Mouse (Mus musculus): ENCODE results near the gene Ube2j1.

DNA sequence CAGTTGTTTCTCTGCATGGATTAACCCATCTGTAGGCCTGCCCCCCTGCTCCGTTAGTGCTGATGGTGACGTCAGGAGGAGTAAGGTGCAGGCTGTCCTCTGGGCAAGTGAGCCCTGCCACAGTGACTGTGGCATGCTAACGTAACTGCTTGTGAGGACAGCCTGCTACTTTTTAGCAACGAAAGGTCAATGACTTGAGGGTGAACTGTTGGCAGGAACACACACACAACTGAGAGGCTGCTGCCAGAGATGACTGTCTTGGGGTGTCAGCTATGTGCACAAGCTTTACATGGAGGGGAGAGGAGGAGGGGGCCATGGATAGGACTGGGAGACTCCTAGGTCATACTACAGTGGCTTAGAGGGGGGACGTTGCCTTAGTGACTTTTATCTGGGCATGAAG, 43.6 kb downstream of the Ube2j1 start:
- no peak for TF ChIP-seq CTCF (conservative IDR thresholded peaks at IDR 0.05; ENCODE audit: insufficient read depth, insufficient read length, low read depth, low read length)
- TF ChIP-seq POLR2A (IDR thresholded peaks at IDR 0.05; ENCODE audit: low read depth, low read length) = no peak
